Mouse (Mus musculus) stomach, postnatal 0 days (tissue): Measurements from ENCODE around the gene Ccdc96.

Source experiments
- CTCF ChIP-seq: IDR thresholded peaks from 2 replicates; pipeline ENCODE4 v1.5.1; 2016; ENCODE audit warnings: antibody characterized with exemption, low read depth, mild to moderate bottlenecking, moderate library complexity
- EP300 ChIP-seq: optimal IDR thresholded peaks from 2 replicates; pipeline ENCODE3; 2016; ENCODE audit warnings: antibody characterized with exemption

DNA sequence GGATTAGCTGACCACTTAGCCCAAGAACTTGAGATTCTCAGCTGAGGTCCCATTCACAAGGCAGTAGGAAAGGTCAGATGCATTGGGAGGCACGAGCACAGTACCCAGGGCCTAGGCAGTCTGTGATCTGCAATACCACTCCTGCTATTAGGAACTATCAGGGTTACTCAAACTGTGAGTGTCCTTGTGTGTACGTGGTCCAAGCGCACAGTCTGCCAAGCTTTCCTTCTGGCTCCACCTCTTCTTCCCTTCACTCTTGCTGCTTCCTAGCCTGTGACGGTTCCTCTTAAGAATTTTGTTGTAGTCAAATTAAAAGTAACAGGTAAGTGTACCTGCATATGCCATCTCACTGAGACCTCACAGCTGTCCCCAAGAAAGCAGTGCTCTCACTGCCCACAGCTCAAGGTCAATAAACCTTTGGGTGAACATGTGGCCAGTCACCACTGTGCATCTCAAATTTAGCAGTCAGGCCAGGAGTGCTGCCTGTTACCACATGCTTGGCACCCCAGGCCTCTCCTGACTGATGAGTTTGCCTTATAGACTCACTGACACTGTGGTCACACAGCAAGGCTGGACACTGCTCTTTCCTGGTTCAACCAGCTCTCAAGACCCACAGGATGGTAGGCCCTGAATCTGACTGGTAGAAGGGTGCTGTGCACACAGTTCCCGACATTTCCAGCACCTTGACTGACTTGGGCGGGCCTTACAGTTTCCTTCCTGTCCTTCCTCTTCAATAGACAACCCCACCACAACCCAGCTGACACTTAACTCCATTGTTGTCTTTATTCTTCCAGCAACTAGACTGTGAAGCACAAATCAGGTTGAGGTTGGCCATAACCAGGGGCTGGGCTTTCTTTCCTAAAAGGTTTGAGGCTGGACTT lies 5.6 kb upstream of the Ccdc96 start:
- TF ChIP-seq CTCF (no peak), EP300 (no peak)
